Mouse (Mus musculus) small intestine, adult 2 months (tissue): Measurements from ENCODE around the gene Gm3532. TPM values are rescaled to one million over a fixed set of nuclear protein-coding genes. Genes with fewer than 3 reads are reported as not detected.
"Not testable (repeated sequence)": the region's sequence is repeated elsewhere in the genome, so short reads cannot be mapped to it uniquely, and the experiment has no call there.

Experiments
- H3K27ac ChIP-seq: fragments of 200-500 bp; 2 replicates; pipeline ENCODE4 v1.5.1; 2012; ENCODE audit warnings: low read depth, low read length, control low read depth, inconsistent platforms; ENCODE audit not compliant: insufficient read depth
- H3K27me3 ChIP-seq: fragments of 200-500 bp; 2 replicates; pipeline ENCODE4 v1.6.1; 2012; ENCODE audit warnings: mild to moderate bottlenecking, moderate library complexity, low read length, inconsistent platforms; ENCODE audit not compliant: control insufficient read depth, insufficient read depth
- H3K36me3 ChIP-seq: fragments of 200-500 bp; 2 replicates; pipeline ENCODE4 v1.6.1; 2012; ENCODE audit warnings: mild to moderate bottlenecking, low read length, control low read depth, inconsistent platforms; ENCODE audit not compliant: control insufficient read depth, insufficient read depth
- H3K4me1 ChIP-seq: fragments of 200-500 bp; 2 replicates; pipeline ENCODE4 v1.6.1; 2012; ENCODE audit warnings: low read length, inconsistent platforms, mixed read lengths; ENCODE audit not compliant: control insufficient read depth, insufficient read depth, insufficient read length
- H3K4me3 ChIP-seq: fragments of 200-500 bp; 2 replicates; pipeline ENCODE4 v1.5.1; 2012; ENCODE audit warnings: low read depth, mild to moderate bottlenecking, control low read depth, inconsistent platforms, low read length, moderate library complexity
- WGBS: fragments of 180-500 bp; shearing (Covaris S2); methylation state at CpG from one replicate; pipeline ENCODE4 v1.1.7; 2018; 5-methylcytosine and 5-hydroxymethylcytosine counted together
- polyA plus RNA-seq: library from polyadenylated mRNA; depleted of rRNA; stranded (reverse); fragments of >200 nt; gene quantifications from 2 replicates; pipeline ENCODE4 v1.2.3, GENCODE M21; 2012; rRNA removed

The Gm3532 gene
- polyA plus RNA-seq = not detected in 2 replicates

GRCm38 (mm10) chr14:5538196-5538595 lies at the start of gene Gm3532:
TSS of gene Gm3532 (plus strand) at chr14:5538496.
- not testable (repeated sequence) for H3K4me1 ChIP-seq, H3K36me3 ChIP-seq, H3K27me3 ChIP-seq, H3K4me3 ChIP-seq, H3K27ac ChIP-seq
- WGBS = no CpG with 5 or more reads among the region's 2 CpGs

DNA sequence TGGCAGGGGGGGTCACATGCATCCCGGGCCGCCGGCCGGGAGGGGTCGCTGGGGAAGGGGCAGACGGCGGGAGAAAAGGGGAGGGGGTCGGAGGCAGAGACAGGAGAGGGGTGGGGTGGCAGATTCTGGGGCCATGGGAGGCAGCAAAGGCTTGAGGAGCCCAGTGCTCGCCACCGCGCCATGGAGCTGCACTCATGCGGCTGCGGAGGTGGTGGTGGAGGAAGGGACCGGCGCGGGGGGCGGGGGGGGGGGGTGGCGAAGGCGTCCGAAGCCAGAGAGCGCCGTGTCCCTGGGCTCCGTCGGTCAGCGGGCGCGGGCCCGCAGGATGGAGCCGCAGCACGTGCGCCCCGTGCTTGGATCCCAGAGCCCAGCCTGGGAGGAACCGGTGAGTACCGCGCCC lies 36.9 kb upstream of the Gm3532 start, which contains the start of gene Gm3488:
TSS of gene Gm3488 (plus strand) at position 301 of the 400 bp plus-strand sequence.
- H3K27ac ChIP-seq, H3K27me3 ChIP-seq, H3K4me3 ChIP-seq, H3K36me3 ChIP-seq, H3K4me1 ChIP-seq: not testable (repeated sequence)
- no CpG with 5 or more reads among the region's 35 CpGs for WGBS

Other genes starting within 250 kb of the Gm3532 start
- not detected in 2 replicates for gene Gm3542, start 203.6 kb upstream of the Gm3532 start, polyA plus RNA-seq
- gene Gm3500, start 149.4 kb upstream of the Gm3532 start, polyA plus RNA-seq = not detected in 2 replicates
- not detected in 2 replicates for gene Gm3194, start 83.0 kb upstream of the Gm3532 start, polyA plus RNA-seq
- gene Gm8246, start 60.7 kb upstream of the Gm3532 start, polyA plus RNA-seq = not detected in 2 replicates
- gene Gm3187, start 54.3 kb upstream of the Gm3532 start, polyA plus RNA-seq = not detected in 2 replicates
- gene Gm3488, start 36.8 kb upstream of the Gm3532 start, polyA plus RNA-seq = not detected in 2 replicates
- gene Gm8265, start 94.5 kb downstream of the Gm3532 start, polyA plus RNA-seq = not detected in 2 replicates
- gene Gm9603, start 149.0 kb downstream of the Gm3532 start, polyA plus RNA-seq = not detected in 2 replicates
- gene Gm3373, start 203.1 kb downstream of the Gm3532 start, polyA plus RNA-seq = not detected in 2 replicates